Mouse (Mus musculus): ENCODE results near the gene Enho. TPM values are rescaled to one million over a fixed set of nuclear protein-coding genes. Genes with fewer than 3 reads are reported as not detected.
A peak's percentile ranks its signal among the peaks of the same experiment; 100 is the strongest.

Gene Enho
- total RNA-seq, 2 experiments from 2014 or later = 8.9 to 9.1 TPM

DNA sequence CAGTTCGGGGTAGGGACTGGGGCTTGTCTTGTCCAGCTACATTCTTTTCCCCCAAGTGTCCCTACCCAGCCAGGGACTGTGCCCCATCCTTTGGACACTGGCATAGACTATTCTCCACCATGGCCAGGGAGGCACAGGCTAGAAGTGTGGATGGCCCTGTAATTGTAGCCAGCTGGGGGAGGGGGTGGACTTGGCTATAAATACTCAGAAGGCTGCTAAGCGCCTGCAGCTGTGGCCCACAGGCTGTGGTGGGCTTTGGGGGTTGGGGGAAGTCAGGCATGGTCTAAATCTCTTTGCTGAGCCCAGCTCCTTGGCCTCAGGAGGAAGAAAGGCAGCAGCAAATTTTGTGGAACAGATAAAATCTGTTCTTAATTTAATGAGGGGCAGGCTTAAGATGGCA is 4.2 kb downstream of the Enho start:
- DNase-seq (ENCODE audit: low spot score in 2 of 2) = no peak

DNA sequence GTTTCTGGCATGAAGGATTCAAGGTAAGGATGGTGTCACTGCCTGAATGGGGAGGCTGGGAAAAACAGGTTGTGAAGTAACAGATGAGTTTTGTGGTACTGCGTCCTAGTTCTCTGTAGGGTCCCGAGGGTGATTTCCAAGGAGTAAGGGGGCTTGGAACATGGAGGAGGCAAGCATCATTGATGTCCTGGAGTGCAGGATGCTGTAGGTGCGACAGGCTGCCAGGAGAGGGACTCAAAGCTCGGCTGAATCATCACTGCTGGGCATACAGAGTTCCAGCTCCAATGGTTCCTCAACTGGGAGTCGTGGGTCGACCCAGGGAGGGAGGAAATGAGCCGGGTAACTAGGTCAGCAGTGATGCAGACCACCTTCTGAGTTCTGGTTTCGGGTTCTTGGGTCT is 4.9 kb downstream of the Enho start:
- DNase-seq (ENCODE audit: low spot score in 2 of 2) = no peak

DNA sequence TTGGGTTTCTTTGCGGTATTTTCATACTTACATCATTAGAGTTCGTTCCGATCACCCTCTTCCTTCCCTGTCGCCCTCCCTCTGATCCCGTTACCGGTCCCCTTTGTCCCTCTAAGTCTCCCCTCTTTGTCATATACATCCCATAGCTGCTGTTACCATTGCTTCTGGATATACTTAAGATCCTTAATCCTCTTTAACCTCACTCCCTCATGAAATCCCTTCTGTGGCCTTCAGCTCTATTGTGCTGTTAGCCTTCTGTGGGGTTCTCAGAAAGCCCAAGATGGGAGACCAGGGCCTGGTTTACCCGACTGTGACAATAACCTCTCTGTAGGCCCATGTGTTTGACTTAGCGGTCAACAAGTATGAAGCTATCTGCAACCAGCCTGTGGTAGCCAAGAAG is 5.5 kb downstream of the Enho start:
- DNase-seq (ENCODE audit: low spot score in 2 of 2) = no peak

DNA sequence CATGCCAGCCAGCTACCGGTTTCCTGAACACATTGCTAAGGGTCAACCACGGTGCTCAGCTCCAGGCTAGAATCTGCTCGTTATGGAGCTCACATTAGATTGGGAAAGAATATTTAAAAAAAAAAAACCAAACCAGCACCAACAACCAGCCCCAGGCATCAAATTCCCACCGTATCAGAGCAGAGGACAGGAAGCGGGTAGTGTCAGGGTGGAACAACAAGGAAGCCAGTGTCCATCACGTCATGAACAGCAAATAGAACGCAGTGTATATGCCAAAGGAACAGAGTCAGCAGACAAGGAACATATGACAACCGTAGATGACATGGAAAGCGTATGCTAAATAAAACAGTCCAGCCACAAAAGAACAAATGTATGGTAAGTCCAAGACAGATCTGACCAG is 7.1 kb downstream of the Enho start:
- no peak for DNase-seq (ENCODE audit: low spot score in 2 of 2)

DNA sequence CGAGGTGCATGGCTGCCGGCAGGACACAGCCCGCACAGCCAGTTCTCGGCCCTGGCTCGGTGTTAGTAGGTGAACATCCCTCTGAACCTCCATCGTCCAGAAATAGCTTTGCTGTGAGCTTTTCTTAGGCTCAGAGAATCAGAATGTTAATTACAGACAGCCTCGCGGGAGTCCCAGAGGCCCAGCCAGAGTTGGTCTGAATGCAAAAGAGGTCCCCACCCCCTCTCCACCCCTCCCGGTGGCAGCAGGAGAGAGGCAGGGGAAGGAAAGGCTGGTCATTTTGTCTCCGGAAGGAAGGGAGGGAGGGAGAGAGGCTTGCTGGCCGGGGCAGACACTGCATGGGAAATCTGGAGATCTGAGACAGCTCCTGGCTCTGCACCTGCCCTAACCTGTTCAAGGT is 8.7 kb downstream of the Enho start:
- no peak for DNase-seq (ENCODE audit: low spot score in 2 of 2)

DNA sequence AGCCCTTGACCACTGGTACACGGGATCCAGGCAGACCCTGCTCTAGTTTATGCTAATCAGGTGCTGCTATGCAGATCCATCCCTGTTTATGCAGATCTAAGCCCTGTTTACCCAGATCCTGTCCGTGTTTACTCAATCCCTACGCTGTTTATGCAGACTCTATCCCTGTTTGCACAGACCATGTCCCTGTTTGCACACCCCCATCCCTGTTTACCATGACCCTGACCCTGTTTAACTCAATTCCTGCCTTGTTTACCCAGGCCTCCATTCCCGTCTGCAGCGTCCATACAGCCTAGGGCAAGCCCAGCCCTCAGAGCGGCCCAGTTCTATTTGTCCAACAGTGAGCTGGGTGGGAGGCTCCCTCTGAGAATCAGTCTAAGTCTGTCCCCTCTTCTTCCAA is 9.9 kb downstream of the Enho start:
- DNase-seq (ENCODE audit: low spot score in 2 of 2) = no peak

DNA sequence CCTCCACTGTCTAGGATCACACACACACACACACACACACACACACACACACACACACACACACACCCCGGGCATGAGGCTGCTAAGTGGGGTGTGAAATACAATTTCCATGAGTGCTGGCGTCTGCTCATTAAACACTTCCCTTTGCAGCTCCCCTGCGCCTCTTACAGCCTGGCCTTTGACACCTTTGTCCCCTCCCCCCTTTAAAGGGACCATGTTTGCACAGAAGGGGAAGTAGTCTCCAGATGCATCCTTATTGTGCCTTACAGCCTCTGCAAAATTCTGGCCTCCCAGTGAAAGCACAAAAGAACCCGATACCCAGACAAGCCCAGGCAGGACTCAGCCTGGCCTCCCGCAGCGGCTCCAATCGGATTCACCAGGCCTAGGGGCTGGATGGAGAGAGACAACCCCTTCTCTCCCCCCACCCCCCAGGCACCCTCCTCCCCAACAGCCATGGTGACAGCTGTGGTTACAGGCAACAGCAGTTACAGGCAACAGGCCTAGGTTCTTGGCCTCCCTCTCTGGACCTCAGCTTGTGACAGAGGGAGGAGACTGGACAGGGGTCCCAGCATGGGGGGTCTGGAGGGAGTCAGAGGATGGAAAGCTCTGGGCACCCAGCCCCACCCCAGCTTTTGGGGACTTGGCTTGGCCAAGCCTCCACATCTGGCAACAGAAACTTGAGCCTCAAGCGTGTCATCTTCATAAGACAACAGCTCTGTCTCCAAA is 11.8 kb downstream of the Enho start:
- no peak for DNase-seq (ENCODE audit: low spot score in 2 of 2)

DNA sequence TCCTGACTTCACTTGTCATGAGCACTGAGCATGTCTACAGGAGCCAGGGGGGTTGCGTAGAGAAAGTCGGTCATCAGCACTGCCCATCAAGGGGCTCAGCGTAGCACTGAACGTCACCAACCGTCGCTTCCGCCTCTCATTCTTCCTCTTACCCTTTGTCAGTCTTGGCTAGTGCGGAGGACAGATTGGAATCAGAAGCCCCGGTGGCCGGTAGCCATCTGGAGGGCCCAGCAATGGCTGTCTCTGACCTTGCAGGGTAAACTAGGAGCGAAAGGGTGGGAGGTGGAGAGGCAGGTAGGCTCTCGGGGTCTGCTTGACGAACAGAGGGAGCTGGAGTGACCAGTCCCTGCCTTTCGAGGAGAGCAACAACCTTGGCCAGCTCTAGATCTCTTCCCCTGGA is 18.1 kb downstream of the Enho start:
- no peak for DNase-seq (ENCODE audit: low spot score in 2 of 2)

DNA sequence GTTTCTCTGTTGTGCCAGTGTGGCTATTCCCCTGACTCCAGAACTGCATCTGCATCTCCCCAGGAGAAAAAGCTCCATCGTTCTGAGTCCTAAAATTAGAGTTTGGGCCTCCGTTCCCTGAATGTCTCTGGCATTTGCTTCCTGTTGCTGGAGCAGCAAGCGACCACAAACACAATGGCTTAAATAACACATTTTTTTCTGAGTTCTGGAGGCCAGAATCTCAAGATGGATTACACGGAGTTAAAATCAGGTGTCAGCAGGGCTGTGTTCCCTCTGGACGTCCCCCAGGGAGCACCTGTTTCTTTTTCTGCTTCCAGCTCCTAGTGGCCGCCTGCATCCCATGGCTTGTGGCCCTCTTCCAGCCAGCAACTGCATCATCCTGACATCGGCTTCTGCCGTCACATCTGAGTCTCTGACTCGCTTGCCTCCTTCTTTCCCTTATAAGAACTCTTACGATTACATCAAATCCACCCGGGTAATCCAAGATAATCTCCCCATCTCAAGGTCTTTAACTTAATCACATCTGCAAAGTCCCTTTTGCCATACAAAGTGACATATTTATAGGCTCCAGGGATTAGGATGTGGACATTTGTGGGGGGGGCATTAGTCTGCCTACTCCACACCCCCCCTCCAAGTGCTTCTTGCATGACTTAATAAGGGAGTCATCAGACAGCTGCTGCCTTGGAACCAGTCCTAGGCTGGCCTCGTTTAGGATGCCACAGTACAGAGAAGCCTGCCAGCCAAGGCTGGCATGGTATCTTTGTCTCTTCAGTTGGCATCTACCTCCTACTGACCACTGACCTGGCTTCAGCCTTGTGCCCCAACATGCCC is 21.0 kb downstream of the Enho start:
- DNase-seq (ENCODE audit: low spot score in 2 of 2) = no peak

DNA sequence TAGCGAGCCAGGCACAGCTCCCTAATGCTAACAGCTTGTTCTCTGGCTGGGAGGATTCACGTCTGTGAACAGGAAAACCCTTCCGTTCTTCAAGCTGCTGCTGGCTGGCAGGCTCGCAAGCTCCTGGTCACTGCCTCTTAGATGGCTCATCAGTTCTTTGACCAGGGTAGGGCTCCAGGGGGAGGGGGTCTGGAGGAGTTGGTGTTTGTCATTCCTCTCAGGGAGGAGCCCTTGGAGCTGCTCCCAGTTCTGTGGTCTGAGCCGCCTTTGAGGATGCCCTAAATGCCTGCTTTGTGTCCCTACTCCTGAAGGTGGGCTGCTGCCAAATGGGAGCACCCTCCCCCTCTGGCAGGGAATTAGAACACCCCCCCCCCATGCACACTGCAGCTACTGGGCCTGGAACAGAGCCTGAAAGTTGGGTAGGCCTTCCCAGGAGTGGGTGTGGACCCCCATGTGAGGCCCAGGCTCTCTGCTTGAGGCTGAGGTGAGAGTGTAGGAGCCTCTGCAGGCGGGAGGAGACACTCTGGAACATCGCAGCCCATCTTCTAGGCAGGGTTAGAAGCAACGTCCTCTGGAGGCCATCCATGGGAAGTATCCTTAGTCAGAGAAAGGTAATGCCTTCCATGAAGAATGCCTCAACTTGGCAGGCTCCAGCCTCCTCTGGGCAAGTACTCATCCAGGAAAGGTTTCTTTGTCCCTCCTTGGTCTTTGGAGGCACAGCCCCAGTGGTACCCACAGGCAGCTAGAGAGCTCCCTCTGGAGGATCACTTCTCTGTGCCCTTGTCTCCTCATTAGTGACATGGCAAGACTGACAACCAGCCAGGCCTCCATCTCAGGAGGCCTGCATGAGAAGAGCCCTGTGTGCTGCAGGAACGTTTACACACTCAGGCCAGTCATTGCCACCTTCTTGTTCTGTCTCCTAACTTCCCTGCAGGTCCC is 24.2 kb downstream of the Enho start:
- no peak for DNase-seq (ENCODE audit: low spot score in 2 of 2)

DNA sequence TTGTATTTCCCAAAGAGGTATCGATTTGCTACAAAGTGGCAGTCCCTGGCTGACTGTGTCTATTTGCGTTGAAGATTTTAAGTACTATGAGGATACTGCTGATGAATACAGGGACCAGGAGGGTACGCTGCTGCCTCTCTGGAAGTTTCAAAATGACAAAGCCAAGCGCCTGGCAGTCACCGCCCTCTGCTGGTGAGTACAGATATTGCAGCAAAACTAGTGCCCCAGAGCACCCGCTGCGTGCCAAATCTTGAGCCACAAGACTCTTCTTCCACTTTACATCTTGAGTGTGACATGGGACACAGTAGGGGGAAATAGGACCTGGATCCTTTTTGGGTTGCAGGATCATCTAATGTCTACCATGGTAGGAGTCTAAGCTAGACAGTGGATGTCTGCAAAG is 26.0 kb downstream of the Enho start:
- DNase-seq (ENCODE audit: low spot score in 2 of 2) = peak; percentile 31 to 55

DNA sequence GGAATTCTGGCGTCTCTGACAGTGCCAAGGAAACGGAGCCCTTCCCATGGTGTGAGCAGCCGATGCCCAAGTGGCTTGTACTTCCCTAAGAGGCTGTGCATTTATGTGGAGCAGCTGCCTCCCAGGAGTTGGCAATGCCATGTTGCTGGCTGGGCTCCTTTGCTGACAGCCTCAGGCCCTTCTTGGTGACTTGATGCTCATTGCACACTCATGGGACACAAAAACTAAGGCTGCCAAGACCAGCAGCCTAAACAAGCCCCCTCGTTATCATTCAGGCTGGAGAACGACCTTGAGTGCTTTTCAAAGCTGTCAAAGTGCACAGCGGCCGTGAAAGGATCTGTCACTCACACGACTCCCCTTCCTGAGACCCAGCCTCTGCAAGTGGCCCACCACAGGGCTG is 28.0 kb downstream of the Enho start:
- no peak for DNase-seq (ENCODE audit: low spot score in 2 of 2)

DNA sequence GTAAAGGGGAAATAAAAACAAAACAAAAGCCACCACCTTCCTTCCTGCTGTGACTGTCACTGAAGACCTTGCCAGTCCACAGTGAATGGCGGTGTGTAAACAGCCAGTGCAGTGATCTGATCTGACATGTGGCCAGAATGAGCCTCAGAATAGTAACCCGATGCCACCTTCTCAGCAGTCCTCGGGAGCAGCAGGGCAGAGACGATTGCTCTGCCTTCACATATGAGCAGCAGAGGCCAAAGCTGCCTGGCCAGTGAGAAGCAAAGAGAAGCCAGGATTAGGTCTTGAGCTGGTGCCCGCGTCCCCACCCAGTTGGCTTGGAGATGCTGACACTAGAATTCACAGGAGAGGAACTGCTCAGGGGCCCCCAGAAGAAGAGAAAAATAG is 29.5 kb downstream of the Enho start:
- DNase-seq (ENCODE audit: low spot score in 2 of 2) = no peak

DNA sequence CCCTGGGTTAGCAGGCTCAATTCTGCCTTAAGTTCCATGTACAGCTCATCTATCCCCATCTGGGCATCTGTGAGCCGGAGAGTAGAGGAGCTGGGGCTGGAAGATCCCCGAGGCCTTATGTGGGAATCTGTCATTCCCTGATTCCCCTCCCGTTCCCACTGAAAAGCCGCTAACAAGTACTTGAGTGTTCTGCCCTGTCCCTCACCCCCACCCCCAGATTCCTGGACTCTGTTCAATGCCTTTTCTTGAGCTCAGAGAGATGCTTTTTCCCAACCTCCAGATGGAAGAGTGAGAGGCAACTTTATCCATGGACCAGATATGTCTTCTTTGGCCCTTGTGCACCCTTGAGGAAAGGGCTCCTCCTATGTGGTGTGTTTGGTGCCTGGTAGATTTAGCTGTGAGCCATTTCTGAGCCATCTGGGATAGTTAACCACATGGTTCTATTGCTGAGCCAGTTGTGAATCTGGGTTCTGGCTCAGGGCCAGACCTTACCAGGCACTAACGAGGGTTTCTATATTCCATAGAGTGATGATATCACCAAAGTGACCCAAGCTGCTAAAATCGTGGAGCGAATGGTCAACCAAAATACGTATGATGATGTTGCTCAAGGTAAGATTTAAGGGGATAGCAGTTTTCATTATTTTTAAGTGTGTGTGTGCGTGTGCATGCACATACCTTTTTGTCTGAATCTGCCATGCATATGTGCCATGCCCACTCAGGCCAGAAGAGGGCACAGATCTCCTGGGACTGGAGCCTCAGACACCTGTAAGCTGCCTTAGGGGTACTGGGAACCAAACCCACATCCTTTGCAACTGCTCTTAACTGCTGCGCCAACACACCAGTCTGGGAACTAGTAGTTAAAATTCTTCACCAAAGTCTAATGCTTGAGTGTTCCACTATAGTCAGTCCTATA is 30.2 kb downstream of the Enho start:
- DNase-seq (ENCODE audit: low spot score in 2 of 2) = no peak

DNA sequence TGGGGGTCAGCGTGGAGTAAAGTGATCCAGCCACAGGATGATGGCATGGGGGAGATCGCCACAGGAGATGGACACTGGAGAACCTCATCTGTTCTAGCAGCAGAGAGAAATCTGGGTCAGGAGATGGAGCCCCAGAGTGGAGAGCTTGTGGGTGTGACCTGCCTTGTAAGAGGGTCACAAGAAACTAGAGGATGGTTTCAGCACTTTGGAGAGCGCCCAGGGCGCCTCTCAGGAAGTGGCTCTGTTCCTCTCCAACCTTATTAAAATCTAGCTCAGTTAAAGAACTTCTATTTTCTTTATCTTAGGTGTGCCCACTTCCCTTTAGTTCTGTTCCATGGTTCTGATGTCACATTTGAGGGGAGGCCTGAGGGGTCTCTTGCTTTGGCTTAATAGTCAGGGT is 33.3 kb downstream of the Enho start:
- peak in 1 of 2 experiments; percentile 24 for DNase-seq (ENCODE audit: low spot score in 2 of 2)

DNA sequence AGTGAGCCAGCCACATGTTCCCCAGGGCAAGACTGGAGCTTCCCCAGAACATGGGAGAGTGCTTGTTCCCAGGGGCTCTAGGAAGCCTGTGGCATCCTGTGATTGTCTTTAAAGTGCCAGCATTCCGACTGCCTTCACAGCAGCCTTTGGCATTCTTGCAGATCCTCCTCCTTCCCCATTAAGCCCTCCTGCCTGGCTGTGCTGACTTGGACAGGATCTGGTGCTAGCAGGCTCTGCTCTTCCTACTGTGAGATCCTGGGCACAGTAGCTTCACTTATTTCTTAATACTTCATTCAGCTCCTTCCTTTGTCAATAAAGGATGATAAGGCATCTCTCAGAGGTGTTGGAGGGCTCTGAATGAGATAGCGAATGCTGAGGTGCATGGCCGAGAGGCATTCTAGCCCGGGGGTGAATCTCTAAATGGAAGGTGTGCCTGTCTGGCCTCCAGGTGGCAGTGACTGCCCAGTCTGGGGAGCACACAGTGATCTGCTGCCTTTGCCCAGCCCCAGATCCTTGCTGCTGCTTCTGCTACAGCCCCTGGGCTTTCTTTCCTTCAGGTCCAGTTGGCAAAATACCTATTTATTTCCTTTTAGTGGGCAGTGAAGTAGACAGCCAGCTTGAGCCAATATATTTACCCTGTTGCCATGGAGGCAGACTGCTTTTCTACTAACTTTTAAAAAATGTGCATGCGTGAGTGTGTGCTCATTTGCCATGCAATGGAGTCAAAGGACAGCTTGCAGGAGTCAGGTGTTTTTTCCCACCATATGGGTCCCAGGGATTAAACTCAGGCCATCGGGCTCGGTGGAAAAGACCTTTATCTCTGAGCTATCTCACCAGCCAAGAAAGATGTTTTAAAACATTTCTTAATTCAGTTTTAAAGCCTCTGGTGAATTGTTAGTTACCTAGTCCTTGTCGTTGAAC is 35.4 kb downstream of the Enho start:
- no peak for DNase-seq (ENCODE audit: low spot score in 2 of 2)

DNA sequence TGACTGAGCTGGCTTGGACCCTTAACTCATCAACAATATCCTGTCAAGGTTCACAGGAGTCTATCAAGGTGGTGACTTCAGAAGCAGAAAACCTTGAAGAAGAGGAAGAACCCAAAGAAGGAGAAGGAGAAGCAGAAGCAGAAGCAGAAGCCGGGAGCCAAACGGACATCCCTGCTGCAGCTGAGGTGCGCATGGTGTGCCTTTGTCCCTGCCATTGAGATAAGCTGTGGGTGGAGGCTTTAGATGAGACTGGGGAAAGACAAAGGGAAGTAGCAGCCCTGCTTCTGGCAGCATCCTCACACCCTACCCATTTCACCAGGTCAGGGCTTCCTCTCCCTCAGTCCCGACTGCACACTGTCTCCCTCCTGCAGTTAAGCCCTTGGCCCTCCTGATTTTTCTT is 37.3 kb downstream of the Enho start:
- no peak for DNase-seq (ENCODE audit: low spot score in 2 of 2)
